Mouse (Mus musculus): ENCODE data around the gene Pdzk1.

DNA sequence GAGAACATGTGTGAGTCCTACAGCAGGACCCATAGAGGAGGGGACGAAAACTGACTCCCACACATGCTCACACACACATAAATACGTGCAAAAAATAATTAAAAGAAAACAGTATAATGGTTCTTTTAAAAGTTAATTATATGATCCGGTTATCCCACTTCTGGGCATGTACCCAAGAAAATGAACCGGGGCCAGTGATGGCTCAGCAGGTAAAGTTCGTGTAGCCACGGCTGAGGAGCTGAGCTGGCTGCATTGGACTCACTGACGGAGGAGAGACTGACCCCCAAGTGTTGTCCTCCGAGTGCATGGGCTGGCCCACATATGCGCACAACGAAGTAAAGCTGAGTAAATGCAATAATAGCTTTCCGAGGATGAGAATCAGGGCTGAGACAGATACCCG is 4.5 kb upstream of the Pdzk1 start:
- no peak for TF ChIP-seq CTCF (IDR thresholded peaks at IDR 0.05)
- TF ChIP-seq EP300 (IDR thresholded peaks at IDR 0.05), result no peak
